26 mouse cellular contexts compared by ENCODE assay signal in genomic region chr6:134721729-134722269, GRCm38 (mm10).
DNase-seq lines count a peak whose midpoint lies in the region; ATAC-seq and TF ChIP-seq lines count a peak whose summit lies in the region.
"Had no signal": no experiment of that assay in that cellular context is flagged by ENCODE, and none has a peak within 500 bp of the region (broad histone marks: within the 10 kb centered on the region; RNA-seq: fewer than 3 reads in every experiment).

No protein-coding gene starts in this region.

- H3K4me2 ChIP-seq in forebrain, embryonic 15.5 days (replicated peaks) = no peak overlapping the region
- H3K4me2 ChIP-seq in forebrain, embryonic 12.5 days = no peak overlapping the region
- no peak overlapping the region for H3K4me2 ChIP-seq in hindbrain, embryonic 16.5 days (ENCODE audit: low read length)
- no peak overlapping the region for H3K4me2 ChIP-seq in hindbrain, embryonic 11.5 days (replicated peaks; ENCODE audit: low read depth, low read length)
- H3K4me2 ChIP-seq in neural tube, embryonic 13.5 days = no peak overlapping the region
- H3K4me2 ChIP-seq: liver, embryonic 15.5 days had no signal

- H3K27ac ChIP-seq in forebrain, embryonic 15.5 days (replicated peaks) = no peak overlapping the region
- no peak overlapping the region for H3K27ac ChIP-seq in forebrain, embryonic 12.5 days
- H3K27ac ChIP-seq in hindbrain, embryonic 16.5 days (ENCODE audit: low read depth, low read length) = no peak overlapping the region
- H3K27ac ChIP-seq in hindbrain, embryonic 11.5 days (ENCODE audit: low read depth, low read length) = no peak overlapping the region
- H3K27ac ChIP-seq in neural tube, embryonic 13.5 days (replicated peaks) = no peak overlapping the region
- H3K27ac ChIP-seq in gastrocnemius, adult 2 months = no peak overlapping the region
- H3K27ac ChIP-seq: heart, adult 2 months; kidney, postnatal 0 days; liver, embryonic 15.5 days had no signal

- H3K9ac ChIP-seq in forebrain, embryonic 15.5 days (replicated peaks) = no peak overlapping the region
- no peak overlapping the region for H3K9ac ChIP-seq in forebrain, embryonic 12.5 days
- no peak overlapping the region for H3K9ac ChIP-seq in hindbrain, embryonic 16.5 days (ENCODE audit: low read depth, low read length)
- H3K9ac ChIP-seq in hindbrain, embryonic 11.5 days (ENCODE audit: low read depth, low read length) = no peak overlapping the region
- H3K9ac ChIP-seq in neural tube, embryonic 13.5 days = no peak overlapping the region
- H3K9ac ChIP-seq: liver, embryonic 15.5 days had no signal

- no peak for DNase-seq in hindbrain, embryonic 11.5 days (ENCODE audit: low spot score)
- no peak for DNase-seq in neural tube, embryonic 10.5 days (ENCODE audit: extremely low spot score, low spot score)
- DNase-seq in gastrocnemius, adult 2 months = no peak
- DNase-seq: adrenal gland, postnatal 14 days; cerebellum, adult 8-10 months; cerebellum, postnatal 36 days; embryo, embryonic 11 days; gastrocnemius, postnatal 14 days; heart, adult 2 months; heart, postnatal 4 days; kidney, adult 18-20 months; layer of hippocampus, adult 9-11 months; liver; lung, postnatal 4 days; midbrain, embryonic 14.5 days; right cerebral cortex, postnatal 14 days; thymus, postnatal 14 days had no signal

- H3K9me3 ChIP-seq in forebrain, embryonic 15.5 days = no peaks in the 10 kb centered on the region
- no peaks in the 10 kb centered on the region for H3K9me3 ChIP-seq in forebrain, embryonic 12.5 days
- H3K9me3 ChIP-seq in hindbrain, embryonic 16.5 days (ENCODE audit: control insufficient read depth, low read length) = no peaks in the 10 kb centered on the region
- no peaks in the 10 kb centered on the region for H3K9me3 ChIP-seq in hindbrain, embryonic 11.5 days (ENCODE audit: control insufficient read depth, low read length)
- H3K9me3 ChIP-seq in neural tube, embryonic 13.5 days = no peaks in the 10 kb centered on the region
- H3K9me3 ChIP-seq: liver, embryonic 15.5 days had no signal

- 76% methylated on average over 6 of the region's 6 CpGs for WGBS in forebrain, embryonic 15.5 days
- WGBS in forebrain, embryonic 12.5 days = 96% methylated on average over 6 of the region's 6 CpGs
- WGBS in hindbrain, embryonic 16.5 days = 66% methylated on average over 6 of the region's 6 CpGs
- WGBS in hindbrain, embryonic 11.5 days = 97% methylated on average over 6 of the region's 6 CpGs
- WGBS in neural tube, embryonic 13.5 days = 89% methylated on average over 6 of the region's 6 CpGs

- H3K27me3 ChIP-seq in forebrain, embryonic 15.5 days = no peaks in the 10 kb centered on the region
- no peaks in the 10 kb centered on the region for H3K27me3 ChIP-seq in forebrain, embryonic 12.5 days
- no peaks in the 10 kb centered on the region for H3K27me3 ChIP-seq in hindbrain, embryonic 16.5 days (replicated peaks; ENCODE audit: control insufficient read depth, insufficient read depth, low read length)
- no peaks in the 10 kb centered on the region for H3K27me3 ChIP-seq in hindbrain, embryonic 11.5 days (ENCODE audit: control insufficient read depth, insufficient read depth, low read length)
- no peaks in the 10 kb centered on the region for H3K27me3 ChIP-seq in neural tube, embryonic 13.5 days
- H3K27me3 ChIP-seq: liver, embryonic 15.5 days had no signal

- intact Hi-C loops in gastrocnemius, adult 2 months (cut with DNase I) = no loop called here

- H3K4me1 ChIP-seq in forebrain, embryonic 15.5 days = peaks cover 5% of the 10 kb centered on the region; the same call in 1 of the 2 replicates
- no peaks in the 10 kb centered on the region for H3K4me1 ChIP-seq in forebrain, embryonic 12.5 days
- no peaks in the 10 kb centered on the region for H3K4me1 ChIP-seq in hindbrain, embryonic 16.5 days (ENCODE audit: control insufficient read depth, insufficient read depth, low read depth, low read length)
- H3K4me1 ChIP-seq in hindbrain, embryonic 11.5 days (replicated peaks; ENCODE audit: control insufficient read depth, insufficient read depth, low read length) = no peaks in the 10 kb centered on the region
- H3K4me1 ChIP-seq in neural tube, embryonic 13.5 days (replicated peaks) = no peaks in the 10 kb centered on the region

- TF ChIP-seq CTCF in gastrocnemius, adult 2 months (IDR thresholded peaks at IDR 0.05) = no peak

- no peak overlapping the region for H3K4me3 ChIP-seq in forebrain, embryonic 15.5 days
- no peak overlapping the region for H3K4me3 ChIP-seq in forebrain, embryonic 12.5 days (replicated peaks)
- no peak overlapping the region for H3K4me3 ChIP-seq in hindbrain, embryonic 16.5 days (ENCODE audit: low read length)
- no peak overlapping the region for H3K4me3 ChIP-seq in hindbrain, embryonic 11.5 days (ENCODE audit: low read depth, low read length)
- no peak overlapping the region for H3K4me3 ChIP-seq in neural tube, embryonic 13.5 days
- no peak overlapping the region for H3K4me3 ChIP-seq in gastrocnemius, adult 2 months
- H3K4me3 ChIP-seq: heart, adult 2 months; liver, embryonic 15.5 days; myocyte had no signal

- 0 out of 2 replicates have a peak, but pooled peaks cover 11% of the 10 kb centered on the region for H3K36me3 ChIP-seq in forebrain, embryonic 15.5 days
- H3K36me3 ChIP-seq in forebrain, embryonic 12.5 days (replicated peaks) = peaks cover 79% of the 10 kb centered on the region
- H3K36me3 ChIP-seq in hindbrain, embryonic 16.5 days (ENCODE audit: control insufficient read depth, insufficient read depth, low read length) = no peaks in the 10 kb centered on the region
- 0 out of 2 replicates have a peak, but pooled peaks cover 2% of the 10 kb centered on the region for H3K36me3 ChIP-seq in hindbrain, embryonic 11.5 days (ENCODE audit: control insufficient read depth, insufficient read depth, low read length)
- H3K36me3 ChIP-seq in neural tube, embryonic 13.5 days = peaks cover 26% of the 10 kb centered on the region

- 0 out of 2 replicates have a peak, but pooled peaks have one; percentile 29 for ATAC-seq in forebrain, embryonic 15.5 days (replicated peaks)
- no peak for ATAC-seq in forebrain, embryonic 12.5 days (ENCODE audit: low FRiP score)
- peak; percentile 43 for ATAC-seq in hindbrain, embryonic 16.5 days
- ATAC-seq in hindbrain, embryonic 11.5 days (ENCODE audit: low FRiP score) = no peak
- ATAC-seq in neural tube, embryonic 13.5 days (ENCODE audit: low read depth) = peak; percentile 74
- ATAC-seq: CD4-positive, CD25-positive, alpha-beta regulatory T cell, adult 4 months; inflammation-experienced regulatory T-cells, adult 6 months had no signal

Comparison
In these comparisons a context has a peak if more than half of its experiments do, and no peak if none do; other contexts are left out.
1. ATAC-seq: peak in forebrain, embryonic 15.5 days (single experiment), hindbrain, embryonic 16.5 days (single experiment) and neural tube, embryonic 13.5 days (single experiment); none in forebrain, embryonic 12.5 days (single experiment) and hindbrain, embryonic 11.5 days (single experiment).